Mouse (Mus musculus): ENCODE measurements at regions not wholly inside any gene's neighbourhood (a gene's known extent, or its start where the extent isn't known, plus 50 kb on each side); places are given as distances from the start of the nearest gene placed in this dataset.

GRCm38 (mm10) chr7:68945886-68946863 is 197.1 kb upstream of the Arrdc4 start:
- DNase-seq (ENCODE audit: low spot score in 2 of 2) = no peak

DNA sequence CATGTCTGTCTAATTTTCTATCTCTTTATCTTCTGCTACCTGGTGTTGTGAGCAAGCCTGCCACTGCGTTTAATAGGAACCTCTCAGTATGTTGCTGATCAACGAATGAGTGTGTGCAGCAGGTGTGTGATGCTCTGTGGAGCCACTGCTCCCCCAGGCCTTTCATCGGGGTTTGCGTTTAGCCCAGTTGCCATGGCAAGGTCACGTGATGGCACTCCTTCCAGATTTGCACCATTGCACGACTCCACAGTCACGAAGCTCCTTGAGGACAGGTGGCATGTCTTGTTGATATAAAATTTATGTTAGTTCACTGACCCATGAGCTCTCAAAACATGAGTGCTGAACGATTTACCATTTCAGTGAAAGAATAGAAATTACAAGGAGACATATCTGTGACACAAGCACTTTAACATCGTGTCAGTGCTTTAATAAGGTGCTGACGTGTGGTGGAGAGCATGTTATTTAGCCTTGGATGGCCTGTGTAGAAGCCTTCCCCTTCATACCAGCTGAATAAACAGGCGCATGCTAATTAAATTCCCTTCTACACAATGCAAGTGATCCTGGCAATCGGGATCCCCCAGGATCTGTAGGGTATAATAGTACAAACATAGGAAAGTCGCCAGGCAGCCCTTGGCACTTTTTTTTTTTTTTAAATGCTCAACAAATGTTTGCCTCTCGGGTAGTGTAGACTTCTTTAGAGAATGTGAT is 181.7 kb upstream of the Arrdc4 start:
- no peak for DNase-seq (ENCODE audit: low spot score in 2 of 2)

GRCm38 (mm10) chr7:68929669-68930068 is 180.6 kb upstream of the Arrdc4 start:
- no peak for DNase-seq (ENCODE audit: low spot score in 2 of 2)

- DNase-seq (ENCODE audit: low spot score in 2 of 2) = no peak
Observed at GRCm38 (mm10) chr7:68925640-68926039, 176.6 kb upstream of the Arrdc4 start.

DNA sequence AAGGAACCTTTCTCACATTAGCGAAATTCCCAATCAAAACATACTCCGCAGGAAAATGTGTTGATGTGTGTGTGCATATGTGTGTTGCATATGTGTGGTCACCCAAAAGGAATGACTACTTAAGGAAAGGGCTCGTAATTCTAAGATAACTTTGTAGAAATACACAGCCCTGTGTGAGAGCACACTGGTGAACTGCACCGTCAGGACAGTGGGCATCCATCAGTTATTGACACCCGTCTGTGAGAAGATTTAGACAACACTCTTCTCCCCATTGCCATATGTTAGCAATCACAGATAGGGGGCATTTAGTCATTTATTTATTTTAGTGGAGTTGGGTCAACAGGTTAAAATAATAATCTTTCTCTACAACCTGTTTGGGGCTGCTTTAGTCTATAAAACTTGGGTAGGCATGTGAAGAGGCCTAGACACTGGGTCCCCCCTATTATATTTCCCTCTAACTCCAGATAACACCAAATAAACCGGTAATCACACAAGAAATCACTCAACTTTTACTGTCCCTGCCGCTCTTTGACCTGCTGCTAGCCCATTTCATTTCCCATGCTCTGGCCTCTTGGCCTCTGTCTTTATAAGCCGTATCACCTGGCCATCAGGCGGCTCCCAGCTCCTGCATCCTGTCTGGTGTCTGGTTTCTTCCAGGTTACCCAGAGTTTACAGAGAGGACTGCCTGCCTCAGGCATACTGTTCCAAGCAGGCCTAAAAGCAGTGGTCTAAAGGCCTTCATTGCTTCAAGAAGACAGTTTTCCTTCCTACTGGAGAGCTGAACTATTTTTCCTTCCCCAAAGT is 169.8 kb upstream of the Arrdc4 start:
- DNase-seq (ENCODE audit: low spot score in 2 of 2) = no peak

DNA sequence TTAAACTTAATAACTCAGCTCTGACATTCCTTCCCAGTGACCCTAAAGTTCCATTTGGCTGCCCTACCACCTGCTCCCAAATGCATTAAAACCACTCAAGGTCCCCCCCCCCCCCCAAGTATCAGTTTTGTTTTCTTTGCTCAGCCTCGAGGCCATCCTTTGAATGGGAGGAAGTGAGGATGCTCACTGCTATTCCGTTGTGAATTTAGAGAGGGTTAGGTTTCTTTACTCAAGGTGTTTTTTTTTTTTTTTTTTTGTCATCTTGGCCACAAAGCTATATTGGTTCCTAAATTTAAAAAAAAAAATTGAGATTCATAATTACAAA is 168.8 kb upstream of the Arrdc4 start:
- DNase-seq (ENCODE audit: low spot score in 2 of 2) = no peak

GRCm38 (mm10) chr7:68917137-68917875 is 168.3 kb upstream of the Arrdc4 start:
- no peak for DNase-seq (ENCODE audit: low spot score in 2 of 2)

DNA sequence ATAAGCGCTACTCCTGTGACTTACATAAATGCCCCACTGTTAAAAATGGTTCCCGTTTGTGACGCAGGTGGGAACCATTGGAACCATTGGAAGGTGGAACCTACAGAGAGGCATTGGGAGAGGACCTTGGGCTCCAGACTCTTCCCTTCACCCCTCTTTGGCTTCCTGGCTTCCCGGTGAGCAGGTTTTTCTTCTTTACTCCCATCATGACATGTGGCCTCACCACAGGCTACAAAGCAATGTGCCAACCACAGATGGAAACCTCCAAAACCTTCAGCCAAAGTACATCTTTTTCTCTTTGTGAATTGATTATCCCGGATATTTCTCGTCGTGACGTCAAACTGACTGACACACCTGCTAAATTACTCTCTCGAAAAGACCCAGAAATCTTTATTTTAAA is 166.9 kb upstream of the Arrdc4 start:
- no peak for DNase-seq (ENCODE audit: low spot score in 2 of 2)

GRCm38 (mm10) chr7:68914344-68914743 is 165.3 kb upstream of the Arrdc4 start:
- peak in 1 of 2 experiments; percentile 36 for DNase-seq (ENCODE audit: low spot score in 2 of 2)

DNA sequence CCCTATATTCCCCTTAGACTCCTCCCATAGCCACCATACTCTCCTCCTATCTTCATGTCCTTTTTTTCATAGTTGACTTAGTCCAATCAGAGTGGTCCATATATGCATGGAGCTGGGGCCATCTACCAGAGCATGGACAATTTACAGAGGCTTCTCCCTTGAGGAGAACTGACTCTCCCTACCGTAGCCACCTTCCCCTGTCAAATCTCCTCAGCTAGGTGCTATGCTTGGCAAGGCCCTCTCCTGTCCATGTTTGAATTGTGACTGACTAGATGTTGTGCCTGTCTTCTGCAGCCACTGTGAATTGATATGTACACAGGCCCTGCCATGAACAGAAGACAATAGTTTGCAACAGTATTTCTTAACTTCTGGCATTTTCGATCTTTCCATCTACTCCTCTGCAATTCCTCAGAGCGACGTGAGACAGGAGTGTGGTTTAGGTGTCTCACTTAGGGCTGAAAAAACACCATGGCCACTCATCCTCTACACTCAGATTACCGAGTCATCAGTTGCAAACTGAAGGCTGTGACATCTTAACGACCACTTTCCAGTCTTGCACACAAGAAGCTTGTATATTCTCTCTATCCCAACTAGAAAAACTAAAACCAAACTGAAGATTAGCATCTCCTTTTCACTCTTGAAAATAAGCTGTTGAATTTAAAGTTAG is 163.1 kb upstream of the Arrdc4 start:
- no peak for DNase-seq (ENCODE audit: low spot score in 2 of 2)

DNA sequence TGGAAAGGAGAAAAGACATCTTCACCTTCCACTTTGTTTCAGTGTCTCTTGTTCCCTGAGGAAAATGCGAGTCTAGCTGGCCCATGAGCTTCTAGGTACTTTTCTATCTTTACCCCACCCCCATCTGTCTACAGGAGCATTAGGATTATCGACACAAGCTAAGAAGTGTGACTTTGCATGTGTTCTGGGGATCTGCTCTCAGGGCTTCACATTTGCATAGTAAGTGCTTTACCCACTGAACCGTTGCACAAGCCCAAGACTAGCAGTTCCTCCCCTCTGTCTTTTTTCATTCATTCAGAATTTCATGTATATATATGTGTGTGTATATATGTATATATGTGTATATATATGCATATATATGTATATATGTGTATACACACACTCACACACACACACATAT is 162.5 kb upstream of the Arrdc4 start:
- DNase-seq (ENCODE audit: low spot score in 2 of 2) = no peak

DNA sequence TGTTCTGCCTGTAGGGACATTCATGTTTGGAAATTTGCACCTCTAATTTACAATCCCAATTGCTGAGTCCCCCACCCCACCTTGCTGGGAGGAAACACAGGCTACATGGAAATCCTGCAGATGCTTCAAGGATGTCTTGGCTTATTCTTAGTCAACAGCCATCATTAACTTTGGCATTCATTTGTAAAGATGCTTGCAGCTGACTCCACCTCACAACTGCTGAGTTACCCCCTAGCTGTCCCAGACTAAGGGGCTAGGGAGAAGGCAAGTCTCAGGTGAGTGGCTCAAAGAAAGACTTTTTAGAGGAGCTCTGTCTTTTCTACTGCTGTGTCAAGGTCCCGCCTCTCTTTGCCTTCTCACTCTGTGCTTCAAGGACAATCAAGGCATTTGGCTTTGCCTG is 160.7 kb upstream of the Arrdc4 start:
- no peak for DNase-seq (ENCODE audit: low spot score in 2 of 2)

GRCm38 (mm10) chr7:68908401-68908834 is 159.4 kb upstream of the Arrdc4 start:
- peak in 1 of 2 experiments; percentile 47 for DNase-seq (ENCODE audit: low spot score in 2 of 2)

GRCm38 (mm10) chr7:68907867-68908266 is 158.8 kb upstream of the Arrdc4 start:
- no peak for DNase-seq (ENCODE audit: low spot score in 2 of 2)

GRCm38 (mm10) chr7:68906771-68907395 is 157.8 kb upstream of the Arrdc4 start:
- no peak for DNase-seq (ENCODE audit: low spot score in 2 of 2)

DNA sequence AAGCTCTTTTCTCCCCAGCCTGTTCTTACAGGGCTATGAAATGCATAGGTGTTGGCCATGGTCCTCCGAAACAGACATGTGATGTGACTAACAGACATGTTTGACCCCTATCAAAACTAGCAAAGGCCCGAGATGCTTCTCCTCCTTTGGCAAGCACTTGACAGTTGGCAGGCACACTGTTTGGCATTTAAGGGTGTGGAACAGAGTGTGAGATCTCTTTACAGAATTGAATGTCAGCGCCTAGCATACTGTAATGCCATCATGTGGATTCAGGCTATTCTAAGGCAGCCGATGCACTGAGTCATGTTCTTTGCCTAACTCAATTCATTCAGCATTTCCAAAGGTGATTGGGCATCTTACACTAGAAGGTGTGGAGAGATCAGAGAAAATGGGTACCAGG is 156.8 kb upstream of the Arrdc4 start:
- DNase-seq (ENCODE audit: low spot score in 2 of 2) = peak in 1 of 2 experiments; percentile 16

- DNase-seq (ENCODE audit: low spot score in 2 of 2) = no peak
Observed at GRCm38 (mm10) chr7:68886173-68886572, 137.1 kb upstream of the Arrdc4 start.

DNA sequence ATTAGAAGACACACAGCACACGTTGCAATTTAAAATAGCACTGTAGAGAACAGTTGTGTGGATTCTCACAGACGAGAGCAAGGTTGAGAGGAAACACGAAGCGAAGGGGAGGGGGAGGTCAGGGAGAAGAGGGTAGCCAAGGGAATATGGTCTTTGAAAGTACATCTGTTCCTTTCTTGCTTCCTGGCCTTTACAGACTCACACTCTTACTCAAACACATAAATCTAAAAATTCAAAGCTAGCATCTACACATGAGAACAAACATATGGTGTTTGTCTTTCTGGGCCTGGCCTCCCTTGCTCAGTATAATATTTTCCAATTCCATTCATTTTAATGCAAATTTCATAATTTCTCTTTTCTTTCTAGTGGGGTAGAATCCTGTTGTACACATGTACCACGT is 124.0 kb upstream of the Arrdc4 start:
- no peak for DNase-seq (ENCODE audit: low spot score in 2 of 2)

DNA sequence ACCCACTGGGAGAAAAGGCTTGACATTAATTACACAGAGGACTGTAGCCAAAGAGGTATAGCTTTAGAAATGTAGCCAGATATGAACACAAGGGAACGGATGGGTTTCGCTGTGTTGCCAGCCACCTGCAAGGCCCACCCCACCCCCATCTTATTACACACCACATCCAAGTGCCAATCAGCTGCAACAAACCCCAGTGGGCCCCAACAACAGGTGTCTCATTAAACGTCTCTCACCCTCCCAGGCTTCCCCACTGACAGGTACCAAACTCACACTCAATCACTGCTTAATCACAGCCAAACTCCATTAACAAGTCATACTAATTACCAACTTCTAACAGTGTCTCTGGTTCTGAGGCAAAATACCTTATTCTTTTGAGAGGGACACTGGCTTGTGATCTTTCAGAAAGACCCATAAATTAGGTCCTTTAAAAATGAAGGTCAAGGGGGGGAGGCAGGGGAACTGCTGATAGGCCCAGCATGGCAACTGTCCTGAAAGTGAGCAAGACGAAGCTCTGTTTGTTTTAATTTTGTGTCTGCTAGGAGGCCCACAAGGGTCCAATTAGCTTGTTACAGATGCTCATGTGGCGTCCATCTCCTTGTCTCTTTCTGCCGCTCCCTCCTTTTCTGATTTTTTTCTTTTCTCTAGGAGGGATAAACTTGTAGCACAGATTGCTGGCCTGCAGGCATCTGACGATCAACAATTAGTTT is 115.4 kb upstream of the Arrdc4 start:
- no peak for DNase-seq (ENCODE audit: low spot score in 2 of 2)
